Mouse (Mus musculus): ENCODE measurements around the gene Polr2b. TPM values are rescaled to one million over a fixed set of nuclear protein-coding genes. Genes with fewer than 3 reads are reported as not detected.

The Polr2b gene
- polyA plus RNA-seq, 1 experiment from 2014 or later, result 94.3 TPM

GRCm38 (mm10) chr5:77355307-77356265 is 45.6 kb downstream of the Polr2b start:
- Histone ChIP-seq H3K9me3 (no peaks in the 10 kb centered on the region), H3K27me3 (replicated peaks; ENCODE audit: low read depth, poor library complexity, severe bottlenecking) (peaks cover 12% of the 10 kb centered on the region), H3K36me3 (replicated peaks) (peaks cover 4% of the 10 kb centered on the region), H3K4me1 (peaks cover 35% of the 10 kb centered on the region), H3K27ac (replicated peaks) (peak overlapping the region; percentile 65), H3K4me3 (no peak overlapping the region)
- peak; percentile 39 for DNase-seq (ENCODE audit: low spot score)
- 59% methylated on average over 19 of the region's 19 CpGs for WGBS

GRCm38 (mm10) chr5:77357405-77358149 is 47.6 kb downstream of the Polr2b start:
- peaks cover 12% of the 10 kb centered on the region for H3K27me3 ChIP-seq (replicated peaks; ENCODE audit: low read depth, poor library complexity, severe bottlenecking)
- 14% methylated on average over 22 of the region's 22 CpGs for WGBS
- no peaks in the 10 kb centered on the region for H3K36me3 ChIP-seq (replicated peaks)
- H3K4me3 ChIP-seq, result peak overlapping the region; percentile 54
- H3K27ac ChIP-seq (replicated peaks), result peak overlapping the region; percentile 81
- H3K4me1 ChIP-seq, result peaks cover 35% of the 10 kb centered on the region
- no peaks in the 10 kb centered on the region for H3K9me3 ChIP-seq
- DNase-seq (ENCODE audit: low spot score), result peak; percentile 69

GRCm38 (mm10) chr5:77358347-77358746 is 48.4 kb downstream of the Polr2b start:
- peak; percentile 74 for DNase-seq (ENCODE audit: low spot score)
- Histone ChIP-seq H3K27ac (replicated peaks) (peak overlapping the region; percentile 81), H3K4me3 (peak overlapping the region; percentile 54), H3K36me3 (replicated peaks) (no peaks in the 10 kb centered on the region), H3K9me3 (no peaks in the 10 kb centered on the region), H3K4me1 (peaks cover 35% of the 10 kb centered on the region), H3K27me3 (replicated peaks; ENCODE audit: low read depth, poor library complexity, severe bottlenecking) (peaks cover 12% of the 10 kb centered on the region)
- 2% methylated on average over 10 of the region's 10 CpGs for WGBS

GRCm38 (mm10) chr5:77359971-77360370 is 50.0 kb downstream of the Polr2b start:
- Histone ChIP-seq H3K4me1 (peaks cover 31% of the 10 kb centered on the region), H3K9me3 (no peaks in the 10 kb centered on the region), H3K27ac (replicated peaks) (no peak overlapping the region), H3K27me3 (replicated peaks; ENCODE audit: low read depth, poor library complexity, severe bottlenecking) (peaks cover 10% of the 10 kb centered on the region), H3K4me3 (no peak overlapping the region), H3K36me3 (replicated peaks) (no peaks in the 10 kb centered on the region)
- no peak for DNase-seq (ENCODE audit: low spot score)
- 92% methylated on average over 4 of the region's 4 CpGs for WGBS

GRCm38 (mm10) chr5:77361006-77361405 is 51.1 kb downstream of the Polr2b start:
- peaks cover 22% of the 10 kb centered on the region for H3K4me1 ChIP-seq
- H3K9me3 ChIP-seq, result no peaks in the 10 kb centered on the region
- no peak overlapping the region for H3K27ac ChIP-seq (replicated peaks)
- 76% methylated on average over 4 of the region's 4 CpGs for WGBS
- no peak overlapping the region for H3K4me3 ChIP-seq
- H3K27me3 ChIP-seq (replicated peaks; ENCODE audit: low read depth, poor library complexity, severe bottlenecking), result 0 out of 2 replicates have a peak, but pooled peaks cover 4% of the 10 kb centered on the region
- no peaks in the 10 kb centered on the region for H3K36me3 ChIP-seq (replicated peaks)
- no peak for DNase-seq (ENCODE audit: low spot score)

- H3K4me1 ChIP-seq, result peaks cover 17% of the 10 kb centered on the region
- no peak for DNase-seq (ENCODE audit: low spot score)
- H3K27me3 ChIP-seq (replicated peaks; ENCODE audit: low read depth, poor library complexity, severe bottlenecking), result peaks cover 5% of the 10 kb centered on the region
- H3K27ac ChIP-seq (replicated peaks), result no peak overlapping the region
- H3K4me3 ChIP-seq, result no peak overlapping the region
- no peaks in the 10 kb centered on the region for H3K36me3 ChIP-seq (replicated peaks)
- no peaks in the 10 kb centered on the region for H3K9me3 ChIP-seq
- whole genome bisulfite sequencing, result 56% methylated on average over 3 of the region's 3 CpGs
These were observed 52.2 kb downstream of the Polr2b start for GRCm38 (mm10) chr5:77362120-77362519.

- Histone ChIP-seq H3K4me1 (peaks cover 3% of the 10 kb centered on the region), H3K27ac (replicated peaks) (no peak overlapping the region), H3K27me3 (replicated peaks; ENCODE audit: low read depth, poor library complexity, severe bottlenecking) (peaks cover 11% of the 10 kb centered on the region), H3K9me3 (no peaks in the 10 kb centered on the region), H3K36me3 (replicated peaks) (no peaks in the 10 kb centered on the region), H3K4me3 (no peak overlapping the region)
- 86% methylated on average over 6 of the region's 6 CpGs for WGBS
- no peak for DNase-seq (ENCODE audit: low spot score)
These were observed 53.7 kb downstream of the Polr2b start for GRCm38 (mm10) chr5:77363650-77364049.

- Histone ChIP-seq H3K9me3 (no peaks in the 10 kb centered on the region), H3K27ac (replicated peaks) (no peak overlapping the region), H3K4me3 (no peak overlapping the region), H3K36me3 (replicated peaks) (no peaks in the 10 kb centered on the region), H3K27me3 (replicated peaks; ENCODE audit: low read depth, poor library complexity, severe bottlenecking) (peaks cover 11% of the 10 kb centered on the region), H3K4me1 (0 out of 2 replicates have a peak, but pooled peaks cover 2% of the 10 kb centered on the region)
- WGBS, result 89% methylated on average over 3 of the region's 3 CpGs
- DNase-seq (ENCODE audit: low spot score), result no peak
These were observed 54.6 kb downstream of the Polr2b start for GRCm38 (mm10) chr5:77364443-77365038.

- Histone ChIP-seq H3K27ac (replicated peaks) (no peak overlapping the region), H3K27me3 (replicated peaks; ENCODE audit: low read depth, poor library complexity, severe bottlenecking) (peaks cover 11% of the 10 kb centered on the region), H3K4me3 (no peak overlapping the region), H3K4me1 (0 out of 2 replicates have a peak, but pooled peaks cover 2% of the 10 kb centered on the region), H3K9me3 (no peaks in the 10 kb centered on the region), H3K36me3 (replicated peaks) (no peaks in the 10 kb centered on the region)
- no peak for DNase-seq (ENCODE audit: low spot score)
- WGBS, result 86% methylated on average over 8 of the region's 8 CpGs
These were observed 56.4 kb downstream of the Polr2b start for GRCm38 (mm10) chr5:77366313-77366712.

- DNase-seq (ENCODE audit: low spot score), result no peak
- H3K4me1 ChIP-seq, result 0 out of 2 replicates have a peak, but pooled peaks cover 4% of the 10 kb centered on the region
- 85% methylated on average over 1 of the region's 1 CpGs for WGBS
- H3K4me3 ChIP-seq, result no peak overlapping the region
- peaks cover 11% of the 10 kb centered on the region for H3K27me3 ChIP-seq (replicated peaks; ENCODE audit: low read depth, poor library complexity, severe bottlenecking)
- H3K27ac ChIP-seq (replicated peaks), result no peak overlapping the region
- no peaks in the 10 kb centered on the region for H3K36me3 ChIP-seq (replicated peaks)
- no peaks in the 10 kb centered on the region for H3K9me3 ChIP-seq
These were observed 57.2 kb downstream of the Polr2b start for GRCm38 (mm10) chr5:77367145-77367544.

- Histone ChIP-seq H3K27ac (replicated peaks) (no peak overlapping the region), H3K9me3 (no peaks in the 10 kb centered on the region), H3K4me1 (0 out of 2 replicates have a peak, but pooled peaks cover 9% of the 10 kb centered on the region), H3K36me3 (replicated peaks) (no peaks in the 10 kb centered on the region), H3K27me3 (replicated peaks; ENCODE audit: low read depth, poor library complexity, severe bottlenecking) (peaks cover 11% of the 10 kb centered on the region), H3K4me3 (no peak overlapping the region)
- DNase-seq (ENCODE audit: low spot score), result no peak
- WGBS, result 53% methylated on average over 12 of the region's 12 CpGs
These were observed 57.7 kb downstream of the Polr2b start for GRCm38 (mm10) chr5:77367682-77368081.

GRCm38 (mm10) chr5:77368194-77368593 is 58.2 kb downstream of the Polr2b start:
- no peaks in the 10 kb centered on the region for H3K9me3 ChIP-seq
- H3K27me3 ChIP-seq (replicated peaks; ENCODE audit: low read depth, poor library complexity, severe bottlenecking), result peaks cover 11% of the 10 kb centered on the region
- H3K4me3 ChIP-seq, result no peak overlapping the region
- DNase-seq (ENCODE audit: low spot score), result no peak
- no peaks in the 10 kb centered on the region for H3K36me3 ChIP-seq (replicated peaks)
- 42% methylated on average over 7 of the region's 7 CpGs for WGBS
- 0 out of 2 replicates have a peak, but pooled peaks cover 11% of the 10 kb centered on the region for H3K4me1 ChIP-seq
- no peak overlapping the region for H3K27ac ChIP-seq (replicated peaks)
